Mouse (Mus musculus): ENCODE data around the gene Dars. TPM values are rescaled to one million over a fixed set of nuclear protein-coding genes. Genes with fewer than 3 reads are reported as not detected.
"Not testable (repeated sequence)": the region's sequence is repeated elsewhere in the genome, so short reads cannot be mapped to it uniquely, and the experiment has no call there.

Gene Dars
- total RNA-seq, 2 experiments from 2014 or later = 69.2 to 71.5 TPM

DNA sequence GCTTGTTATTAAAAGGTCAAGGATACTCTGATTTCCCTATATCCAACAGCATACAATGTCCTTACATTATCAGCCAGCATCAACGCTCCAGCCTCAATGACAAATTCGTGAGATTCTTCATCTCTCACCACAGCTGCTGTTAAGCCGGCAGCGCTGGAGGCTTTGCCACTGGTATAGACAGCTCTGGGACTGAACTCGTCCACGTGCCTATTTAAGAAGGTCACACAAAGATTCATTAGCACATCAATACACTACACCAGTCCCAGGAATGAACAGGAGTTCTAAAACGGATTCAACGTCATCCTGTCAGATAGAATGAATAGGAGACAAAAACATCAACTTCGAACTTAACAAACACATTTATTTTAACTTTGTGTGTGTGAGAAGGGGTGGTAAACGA lies 72.9 kb downstream of the Dars start:
- no peak for DNase-seq

- DNase-seq = no peak
These were observed 79.4 kb downstream of the Dars start for GRCm38 (mm10) chr1:128337708-128338320.

GRCm38 (mm10) chr1:128330313-128330712 lies 86.9 kb downstream of the Dars start:
- DNase-seq = no peak

DNA sequence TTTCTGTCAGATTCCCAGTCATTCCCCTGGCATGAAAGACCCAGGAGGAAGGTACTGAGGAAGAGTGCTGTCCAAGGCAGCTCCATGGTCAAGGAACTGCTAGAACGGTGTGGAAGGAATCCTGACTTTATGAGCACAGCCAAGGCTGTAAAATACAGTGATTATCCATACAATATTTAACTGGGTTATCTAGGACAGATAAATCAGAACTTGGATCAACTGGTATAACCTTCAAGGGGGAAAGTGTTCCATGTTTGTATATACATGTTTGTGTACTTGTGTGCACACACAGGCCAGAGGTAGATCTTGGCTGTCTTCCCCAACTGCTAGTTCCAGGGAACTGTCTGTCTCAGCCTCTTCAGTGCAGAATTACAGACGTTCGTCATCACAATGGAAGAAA lies 89.0 kb downstream of the Dars start, which contains the start of gene Lct:
Gene Lct (minus strand): TSS at position 101 of the 400 bp plus-strand sequence.
- no peak for DNase-seq

GRCm38 (mm10) chr1:128327165-128327564 lies 90.0 kb downstream of the Dars start:
- no peak for DNase-seq

GRCm38 (mm10) chr1:128324776-128325175 lies 92.4 kb downstream of the Dars start:
- no peak for DNase-seq

DNA sequence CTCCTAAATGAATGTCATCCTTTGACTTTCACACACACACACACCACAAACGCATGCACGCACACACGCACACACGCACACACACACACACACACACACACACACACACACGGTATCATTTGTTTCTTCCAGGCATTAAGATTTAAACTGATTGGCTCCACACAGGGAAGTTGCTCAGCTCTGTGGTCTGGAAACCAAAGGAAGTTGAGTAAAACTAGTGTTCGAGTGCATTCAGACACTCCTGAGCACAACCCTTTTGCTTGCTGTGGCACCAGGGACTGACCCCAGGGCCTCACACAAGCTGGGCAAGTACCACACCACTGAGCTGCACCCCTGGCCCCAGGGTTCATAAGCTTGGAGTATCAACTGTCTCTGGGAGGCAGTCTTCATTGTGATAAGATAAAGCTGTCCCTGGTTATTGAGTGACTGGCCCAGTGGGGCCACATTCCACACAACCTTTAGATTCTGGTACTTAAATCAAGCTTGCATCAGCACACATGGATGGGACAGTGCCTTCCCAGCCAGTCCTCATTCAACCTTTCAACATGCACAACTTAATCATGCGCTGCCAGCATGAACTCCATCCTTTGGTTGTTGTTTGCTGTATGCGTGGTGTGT lies 94.0 kb downstream of the Dars start:
- DNase-seq = no peak

- not testable (repeated sequence) for DNase-seq
These were observed 97.9 kb downstream of the Dars start for GRCm38 (mm10) chr1:128319266-128319665.

- DNase-seq = no peak
These were observed 102.5 kb downstream of the Dars start for GRCm38 (mm10) chr1:128314665-128315064.

Other genes with a start within 250 kb of the Dars start
- 10 to 100 TPM; 34.6 to 38.7 TPM for gene Ubxn4, start 173.4 kb downstream of the Dars start, total RNA-seq (2021)
- not detected for gene Lct, start 89.0 kb downstream of the Dars start, total RNA-seq (2021)
- 1 to 10 TPM; 6.0 to 6.5 TPM for gene Mcm6, start 57.7 kb downstream of the Dars start, total RNA-seq (2021)
- gene Cxcr4, start 174.9 kb upstream of the Dars start, total RNA-seq (2021) = 10 to 100 TPM in 1 of 2 experiments, 1 to 10 TPM in 1; 8.9 to 14.7 TPM

Data from heart, adult 18-20 months (tissue).